Mouse (Mus musculus) layer of hippocampus, adult 2 months (tissue): ENCODE data around the gene Eif3j1. TPM values are rescaled to one million over a fixed set of nuclear protein-coding genes. Genes with fewer than 3 reads are reported as not detected.
"Not testable (repeated sequence)": the region's sequence is repeated elsewhere in the genome, so short reads cannot be mapped to it uniquely, and the experiment has no call there.

Source experiments
- DNase-seq, 2 experiments: peaks; one replicate each; pipeline ENCODE4 v3.0.0; 2022; ENCODE audit warnings: low spot score in 2 of 2
- H3K27ac ChIP-seq: fragments of 200-600 bp; 2 replicates; pipeline ENCODE4 v1.8.1; 2022
- H3K4me3 ChIP-seq: fragments of 200-600 bp; 2 replicates; pipeline ENCODE4 v1.8.1; 2022; ENCODE audit warnings: mild to moderate bottlenecking
- CTCF ChIP-seq: fragments of 200-600 bp; conservative IDR thresholded peaks from 2 replicates; pipeline ENCODE4 v1.8.1; 2022; ENCODE audit warnings: antibody characterized with exemption, mild to moderate bottlenecking, moderate library complexity
- microRNA-seq, 2 experiments: library from miRNA; unstranded; fragments of <30 nt; microRNA quantifications; one replicate each; pipeline ENCODE4 v1.2.0; 2021
- total RNA-seq, 2 experiments: library from RNA; stranded (reverse); gene quantifications; 2 replicates each; pipeline ENCODE4 v1.2.3; 2021

Eif3j1 gene
- total RNA-seq, 2 experiments from 2014 or later, result 16.5 to 17.8 TPM

DNA sequence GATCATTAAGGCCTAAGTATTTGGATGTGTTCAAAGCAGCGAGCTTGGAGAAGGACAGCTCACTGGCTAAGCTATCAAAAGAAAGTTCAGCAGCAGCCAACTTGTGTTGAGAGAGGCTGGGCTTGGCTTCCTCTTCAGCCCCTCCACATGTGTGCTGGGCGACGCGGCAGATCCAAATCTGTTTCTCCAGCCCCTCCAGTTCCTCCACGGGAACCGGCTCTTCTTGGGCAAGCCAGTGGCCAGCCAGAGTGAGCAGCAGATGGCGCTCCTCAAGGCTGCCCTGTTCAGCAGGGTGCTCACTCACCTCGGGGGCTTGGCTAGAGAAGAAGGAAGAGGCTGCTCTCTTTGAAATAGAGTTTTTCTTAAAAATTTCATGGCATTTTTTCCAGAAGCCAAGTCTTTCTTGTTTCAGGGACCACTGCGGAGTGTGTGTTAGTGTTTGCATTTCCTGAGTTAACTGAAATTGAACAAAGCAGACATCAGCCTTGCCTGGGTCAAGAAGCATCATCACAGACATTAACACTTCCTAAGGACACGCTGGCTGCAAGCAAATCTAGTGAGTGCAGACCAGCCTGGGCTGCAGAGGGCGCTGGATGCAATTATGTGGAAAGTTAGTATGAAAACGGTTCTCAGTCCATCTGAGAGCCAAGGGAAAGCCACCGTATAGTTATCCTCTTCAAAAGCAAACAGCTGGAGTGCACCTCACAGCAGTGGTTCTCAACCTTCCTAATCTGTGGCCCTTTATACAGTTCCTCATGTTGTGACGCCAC lies 37.0 kb downstream of the Eif3j1 start:
- no peak overlapping the region for H3K27ac ChIP-seq
- DNase-seq, result peak in 1 of 2 experiments; percentile 22
- TF ChIP-seq CTCF, result peak; percentile 66
- H3K4me3 ChIP-seq, result no peak overlapping the region

DNA sequence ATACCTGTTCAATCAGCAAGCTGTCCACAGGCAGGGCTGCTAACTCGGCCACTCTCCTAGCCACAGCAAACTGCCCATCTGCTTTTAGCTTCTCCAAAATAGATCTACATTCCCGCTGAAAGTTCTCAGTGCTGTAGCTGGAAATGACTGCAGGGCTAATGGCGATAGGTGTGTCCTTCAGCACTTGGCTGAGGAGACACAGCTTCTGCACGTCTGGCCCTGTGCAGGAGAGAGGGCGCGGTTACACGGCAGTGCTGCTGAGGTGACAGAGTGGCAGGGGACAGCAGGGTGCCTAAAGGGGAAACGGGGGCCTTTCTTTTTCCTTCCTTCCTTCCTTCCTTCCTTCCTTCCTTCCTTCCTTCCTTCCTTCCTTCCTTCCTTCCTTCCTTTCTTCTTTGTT lies 37.9 kb downstream of the Eif3j1 start:
- H3K27ac ChIP-seq, result no peak overlapping the region
- TF ChIP-seq CTCF, result no peak
- no peak overlapping the region for H3K4me3 ChIP-seq
- DNase-seq, result no peak

DNA sequence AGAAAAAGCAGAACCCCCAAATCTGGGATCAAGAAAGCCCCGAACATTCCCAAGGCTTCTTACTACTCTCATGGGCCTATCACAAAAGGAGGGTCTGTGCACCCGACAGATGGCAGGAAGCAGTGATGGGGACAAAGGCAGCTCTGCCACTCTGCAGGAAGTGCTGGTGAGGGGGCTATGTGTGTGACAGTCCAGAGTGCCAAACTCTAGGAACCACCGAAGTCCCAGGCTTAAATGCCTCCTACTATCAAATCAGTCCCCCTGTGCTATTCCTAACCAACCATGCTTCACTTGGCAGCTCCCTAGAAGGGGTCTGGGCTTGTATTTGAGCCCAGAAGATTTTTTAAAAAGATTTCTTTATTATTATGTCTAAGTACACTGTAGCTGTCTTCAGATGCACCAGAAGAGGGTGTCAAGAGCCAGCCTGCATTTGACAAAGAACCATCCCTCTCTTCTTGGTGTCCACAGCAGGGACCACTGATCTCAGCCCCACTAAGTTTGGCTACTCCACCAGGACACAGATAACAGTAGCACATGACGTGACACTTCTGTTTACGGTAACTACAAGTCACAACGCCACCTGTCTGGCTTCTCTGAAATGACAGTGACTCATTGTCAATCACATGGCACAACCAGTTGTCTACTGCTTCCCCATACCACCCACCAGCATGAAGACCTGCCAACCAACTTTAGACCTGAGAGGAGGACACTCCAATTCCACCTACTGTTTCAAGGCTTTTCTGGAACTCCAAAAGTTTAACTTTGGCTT lies 41.0 kb downstream of the Eif3j1 start:
- DNase-seq, result no peak
- no peak for TF ChIP-seq CTCF
- no peak overlapping the region for H3K27ac ChIP-seq
- no peak overlapping the region for H3K4me3 ChIP-seq

DNA sequence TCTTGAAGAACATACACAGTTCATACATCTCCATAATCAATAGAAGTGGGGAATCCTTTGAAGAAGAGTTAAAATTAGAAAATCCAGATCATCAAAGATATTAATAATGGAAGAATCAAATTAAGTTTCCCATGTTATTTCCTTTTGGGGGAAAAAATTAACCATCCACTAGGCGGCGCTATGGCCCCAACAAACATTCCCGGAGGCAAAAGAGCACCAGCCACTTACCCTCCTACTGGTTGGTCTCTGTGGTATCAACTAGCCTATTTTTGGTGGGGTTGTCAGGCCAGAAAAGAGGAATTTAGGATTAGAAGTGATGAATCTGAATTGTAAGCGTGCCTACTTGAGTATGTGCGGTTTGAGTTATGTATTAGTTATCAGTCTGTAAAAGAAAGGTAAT lies 41.6 kb downstream of the Eif3j1 start:
- TF ChIP-seq CTCF, result peak; percentile 87
- Histone ChIP-seq H3K27ac (no peak overlapping the region), H3K4me3 (no peak overlapping the region)
- DNase-seq, result peak in 1 of 2 experiments; percentile 63

DNA sequence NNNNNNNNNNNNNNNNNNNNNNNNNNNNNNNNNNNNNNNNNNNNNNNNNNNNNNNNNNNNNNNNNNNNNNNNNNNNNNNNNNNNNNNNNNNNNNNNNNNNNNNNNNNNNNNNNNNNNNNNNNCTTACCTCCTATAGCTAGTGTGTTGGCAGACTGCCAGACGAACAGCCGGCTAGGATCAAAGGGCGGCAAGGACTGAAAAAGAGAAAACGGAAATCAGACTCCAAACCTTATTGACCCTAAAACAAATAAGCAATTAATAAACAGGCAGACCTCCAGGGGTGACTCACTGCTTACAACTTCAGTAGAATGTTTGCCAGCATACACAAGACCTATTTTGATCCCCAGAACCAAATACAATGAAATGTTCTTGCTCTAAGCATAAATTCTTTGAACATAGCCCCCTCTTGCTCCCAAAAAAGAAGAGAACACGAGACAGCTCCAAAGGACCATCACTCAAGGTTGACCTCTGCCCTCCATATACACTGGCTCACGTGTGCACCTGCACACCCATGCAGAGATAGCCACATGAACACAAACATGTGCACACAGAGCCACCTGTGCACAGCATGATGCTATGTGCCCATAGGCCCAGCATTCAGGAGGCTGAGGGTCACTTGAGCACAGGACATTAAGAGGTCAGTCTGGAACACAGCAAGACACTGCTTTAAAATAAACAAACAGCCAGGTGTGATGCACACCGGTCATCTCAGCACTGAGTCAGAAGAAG lies 53.5 kb downstream of the Eif3j1 start:
- no peak overlapping the region for H3K4me3 ChIP-seq
- DNase-seq, result no peak
- no peak overlapping the region for H3K27ac ChIP-seq
- no peak for TF ChIP-seq CTCF

DNA sequence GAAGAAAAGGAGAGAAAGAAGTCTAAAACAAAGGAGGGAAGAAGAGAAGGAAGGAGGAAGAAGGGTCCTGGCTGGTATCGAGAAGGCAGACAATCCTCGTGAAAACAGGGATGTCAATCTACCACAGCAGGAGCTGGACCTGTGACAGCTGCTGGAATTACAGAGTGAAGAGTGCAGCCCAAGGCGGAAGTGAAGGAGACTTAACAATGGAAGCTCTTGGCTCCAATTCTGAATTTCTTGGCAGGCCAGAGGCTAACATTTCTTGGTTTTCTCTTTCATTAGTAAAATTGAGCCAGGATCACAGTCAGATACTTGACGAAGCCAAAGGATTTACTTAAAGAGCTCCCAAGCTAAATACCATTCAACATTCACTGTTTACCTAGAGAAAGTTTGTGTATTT lies 58.1 kb downstream of the Eif3j1 start:
- TF ChIP-seq CTCF, result no peak
- DNase-seq, result no peak
- Histone ChIP-seq H3K4me3 (no peak overlapping the region), H3K27ac (no peak overlapping the region)

DNA sequence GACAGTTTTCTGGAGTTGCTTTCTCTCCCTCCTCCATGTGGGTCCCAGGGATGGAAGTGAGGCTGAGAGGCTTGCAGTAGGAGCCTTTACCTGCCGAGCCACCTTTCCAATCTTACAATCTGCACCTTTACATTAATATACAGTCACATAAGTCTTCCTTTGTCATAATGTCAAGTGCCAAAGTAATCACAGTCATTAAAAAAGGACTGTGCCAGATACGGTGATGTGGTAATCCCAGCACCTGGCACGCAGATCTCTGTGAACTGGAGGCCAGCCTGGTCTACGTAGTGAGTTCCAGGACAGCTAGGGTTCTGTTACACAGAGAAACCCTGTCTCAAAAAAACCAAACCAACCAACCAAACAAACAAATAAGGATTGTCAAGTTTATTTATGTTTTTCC lies 65.5 kb downstream of the Eif3j1 start:
- Histone ChIP-seq H3K4me3 (no peak overlapping the region), H3K27ac (no peak overlapping the region)
- no peak for DNase-seq
- TF ChIP-seq CTCF, result no peak

DNA sequence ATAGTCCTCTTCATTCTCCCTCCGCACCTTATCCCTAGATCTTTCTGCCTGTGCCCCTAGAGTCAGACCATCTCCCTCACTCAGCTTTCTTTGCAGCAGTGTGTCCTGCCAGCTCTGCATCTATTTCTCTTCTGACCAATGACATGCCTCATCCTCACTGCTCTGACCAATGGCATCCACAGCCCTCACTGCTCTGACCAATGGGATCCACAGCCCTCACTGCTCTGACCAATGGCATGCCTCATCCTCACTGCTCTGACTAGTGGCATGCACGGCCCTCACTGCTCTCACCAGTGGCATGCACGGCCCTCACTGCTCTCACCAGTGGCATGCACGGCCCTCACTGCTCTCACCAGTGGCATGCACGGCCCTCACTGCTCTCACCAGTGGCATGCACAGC lies 69.3 kb downstream of the Eif3j1 start:
- DNase-seq, H3K27ac ChIP-seq, H3K4me3 ChIP-seq: not testable (repeated sequence)

DNA sequence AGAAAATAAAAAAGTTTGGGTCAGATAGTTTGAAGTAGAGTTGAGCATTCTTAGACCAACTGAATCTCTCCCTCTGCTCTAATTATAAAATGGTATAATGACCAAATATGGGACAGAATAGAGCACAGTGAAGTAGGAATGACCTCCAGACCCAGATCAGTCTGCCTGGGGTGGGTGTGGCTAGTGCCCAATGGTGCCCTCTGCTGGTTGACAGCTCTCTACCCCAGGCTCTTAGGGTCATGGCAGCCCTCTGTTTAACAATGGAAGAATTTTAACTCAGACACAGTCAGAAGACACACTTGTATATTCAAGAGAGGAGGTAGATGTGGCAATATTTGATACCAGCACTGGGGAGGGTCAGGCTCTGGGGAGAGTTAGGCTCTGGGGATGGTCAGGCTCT lies 73.7 kb downstream of the Eif3j1 start:
- Histone ChIP-seq H3K27ac (no peak overlapping the region), H3K4me3 (no peak overlapping the region)
- no peak for DNase-seq
- TF ChIP-seq CTCF, result peak; percentile 67

Small RNA genes lying within 50 kb of the gene (microRNA-seq; reads per million reads assigned to microRNA genes)
- gene Gm47314, result 0 reads per million in 2 experiments

Other genes starting within 250 kb of the Eif3j1 start
- gene Frmd5, start 221.5 kb upstream of the Eif3j1 start, total RNA-seq, result 10 to 100 TPM; 32.6 to 35.4 TPM
- 100 to 1,000 TPM; 102 to 111 TPM for gene Casc4, start 161.6 kb upstream of the Eif3j1 start, total RNA-seq
- 10 to 100 TPM; 36.3 to 38.8 TPM for gene Ctdspl2, start 72.5 kb upstream of the Eif3j1 start, total RNA-seq
- gene Mageb3, start 72.5 kb upstream of the Eif3j1 start, total RNA-seq, result under 1 TPM in 1 of 2 experiments, not detected in 1; 0.15 TPM
- gene Spg11, start 89.8 kb downstream of the Eif3j1 start, total RNA-seq, result 10 to 100 TPM; 15.5 to 17.1 TPM
- 100 to 1,000 TPM in 1 of 2 experiments, 10 to 100 TPM in 1; 98.0 to 115 TPM for gene B2m, start 119.1 kb downstream of the Eif3j1 start, total RNA-seq
- gene Trim69, start 132.2 kb downstream of the Eif3j1 start, total RNA-seq, result not detected
- not detected for gene Patl2, start 157.6 kb downstream of the Eif3j1 start, total RNA-seq
- not detected for gene Terb2, start 157.7 kb downstream of the Eif3j1 start, total RNA-seq
- gene Sord, start 206.2 kb downstream of the Eif3j1 start, total RNA-seq, result 10 to 100 TPM; 19.0 to 19.3 TPM